Mouse (Mus musculus): ENCODE results near the gene Arrdc4. TPM values are rescaled to one million over a fixed set of nuclear protein-coding genes. Genes with fewer than 3 reads are reported as not detected.
A peak's percentile ranks its signal among the peaks of the same experiment; 100 is the strongest.

Gene Arrdc4
- polyA plus RNA-seq, 1 experiment: not detected

GRCm38 (mm10) chr7:68749919-68750318, 878 bp upstream of the Arrdc4 start:
- no peak overlapping the region for H3K4me3 ChIP-seq (ENCODE audit: insufficient read depth, low read depth, low read length)
- no peak overlapping the region for H3K27ac ChIP-seq (ENCODE audit: insufficient read depth, low read depth, low read length)
- H3K4me1 ChIP-seq (ENCODE audit: control insufficient read depth, insufficient read depth, low read length): peaks cover 6% of the 10 kb centered on the region
- TF ChIP-seq CTCF (IDR thresholded peaks at IDR 0.05; ENCODE audit: insufficient read depth, low read depth, low read length): no peak
- WGBS: 53% methylated on average over 8 of the region's 8 CpGs

- 17% methylated on average over 8 of the region's 8 CpGs for WGBS
- peaks cover 6% of the 10 kb centered on the region for H3K4me1 ChIP-seq (ENCODE audit: control insufficient read depth, insufficient read depth, low read length)
- no peak overlapping the region for H3K27ac ChIP-seq (ENCODE audit: insufficient read depth, low read depth, low read length)
- peak overlapping the region; percentile 57 for H3K4me3 ChIP-seq (ENCODE audit: insufficient read depth, low read depth, low read length)
- TF ChIP-seq CTCF (IDR thresholded peaks at IDR 0.05; ENCODE audit: insufficient read depth, low read depth, low read length): no peak
- no peak for TF ChIP-seq POLR2A (IDR thresholded peaks at IDR 0.05; ENCODE audit: insufficient read depth, low read depth, low read length)
Measured at GRCm38 (mm10) chr7:68748361-68748760, 680 bp downstream of the Arrdc4 start.

- Histone ChIP-seq H3K4me1 (ENCODE audit: control insufficient read depth, insufficient read depth, low read length) (peaks cover 6% of the 10 kb centered on the region), H3K27ac (ENCODE audit: insufficient read depth, low read depth, low read length) (no peak overlapping the region), H3K4me3 (ENCODE audit: insufficient read depth, low read depth, low read length) (no peak overlapping the region)
- 40% methylated on average over 9 of the region's 9 CpGs for WGBS
- no peak for TF ChIP-seq CTCF (IDR thresholded peaks at IDR 0.05; ENCODE audit: insufficient read depth, low read depth, low read length)
- no peak for TF ChIP-seq POLR2A (IDR thresholded peaks at IDR 0.05; ENCODE audit: insufficient read depth, low read depth, low read length)
Measured at GRCm38 (mm10) chr7:68744616-68745015, 4.4 kb downstream of the Arrdc4 start.

- Histone ChIP-seq H3K4me3 (ENCODE audit: insufficient read depth, low read depth, low read length) (no peak overlapping the region), H3K4me1 (ENCODE audit: control insufficient read depth, insufficient read depth, low read length) (peaks cover 6% of the 10 kb centered on the region), H3K27ac (ENCODE audit: insufficient read depth, low read depth, low read length) (no peak overlapping the region)
- 54% methylated on average over 2 of the region's 2 CpGs for WGBS
- no peak for TF ChIP-seq POLR2A (IDR thresholded peaks at IDR 0.05; ENCODE audit: insufficient read depth, low read depth, low read length)
- TF ChIP-seq CTCF (IDR thresholded peaks at IDR 0.05; ENCODE audit: insufficient read depth, low read depth, low read length): no peak
Measured at GRCm38 (mm10) chr7:68744206-68744605, 4.8 kb downstream of the Arrdc4 start.

GRCm38 (mm10) chr7:68740763-68741162, 8.3 kb downstream of the Arrdc4 start:
- TF ChIP-seq POLR2A (IDR thresholded peaks at IDR 0.05; ENCODE audit: insufficient read depth, low read depth, low read length) (no peak), CTCF (IDR thresholded peaks at IDR 0.05; ENCODE audit: insufficient read depth, low read depth, low read length) (no peak)
- 98% methylated on average over 6 of the region's 6 CpGs for WGBS
- no peak overlapping the region for H3K4me3 ChIP-seq (ENCODE audit: insufficient read depth, low read depth, low read length)

GRCm38 (mm10) chr7:68738676-68739399, 10.2 kb downstream of the Arrdc4 start:
- H3K4me1 ChIP-seq (ENCODE audit: control insufficient read depth, insufficient read depth, low read length): no peaks in the 10 kb centered on the region
- no peak overlapping the region for H3K27ac ChIP-seq (ENCODE audit: insufficient read depth, low read depth, low read length)
- 96% methylated on average over 11 of the region's 11 CpGs for WGBS
- H3K4me3 ChIP-seq (ENCODE audit: insufficient read depth, low read depth, low read length): no peak overlapping the region
- TF ChIP-seq POLR2A (IDR thresholded peaks at IDR 0.05; ENCODE audit: insufficient read depth, low read depth, low read length) (no peak), CTCF (IDR thresholded peaks at IDR 0.05; ENCODE audit: insufficient read depth, low read depth, low read length) (no peak)

More at GRCm38 (mm10) chr7:68740763-68741162, 8.3 kb downstream of the Arrdc4 start:
- no peak overlapping the region for H3K27ac ChIP-seq (ENCODE audit: insufficient read depth, low read depth, low read length)
- H3K4me1 ChIP-seq (ENCODE audit: control insufficient read depth, insufficient read depth, low read length): no peaks in the 10 kb centered on the region

- no peak overlapping the region for H3K27ac ChIP-seq (ENCODE audit: insufficient read depth, low read depth, low read length)
- no peak overlapping the region for H3K4me3 ChIP-seq (ENCODE audit: insufficient read depth, low read depth, low read length)
- H3K4me1 ChIP-seq (ENCODE audit: control insufficient read depth, insufficient read depth, low read length): no peaks in the 10 kb centered on the region
- WGBS: 97% methylated on average over 5 of the region's 5 CpGs
- TF ChIP-seq CTCF (IDR thresholded peaks at IDR 0.05; ENCODE audit: insufficient read depth, low read depth, low read length) (no peak), POLR2A (IDR thresholded peaks at IDR 0.05; ENCODE audit: insufficient read depth, low read depth, low read length) (no peak)
Measured at GRCm38 (mm10) chr7:68726380-68726779, 22.7 kb downstream of the Arrdc4 start.

GRCm38 (mm10) chr7:68724711-68725110, 24.3 kb downstream of the Arrdc4 start:
- Histone ChIP-seq H3K27ac (ENCODE audit: insufficient read depth, low read depth, low read length) (no peak overlapping the region), H3K4me3 (ENCODE audit: insufficient read depth, low read depth, low read length) (no peak overlapping the region), H3K4me1 (ENCODE audit: control insufficient read depth, insufficient read depth, low read length) (no peaks in the 10 kb centered on the region)
- 87% methylated on average over 7 of the region's 7 CpGs for WGBS
- TF ChIP-seq CTCF (IDR thresholded peaks at IDR 0.05; ENCODE audit: insufficient read depth, low read depth, low read length) (no peak), POLR2A (IDR thresholded peaks at IDR 0.05; ENCODE audit: insufficient read depth, low read depth, low read length) (no peak)

- 0 out of 2 replicates have a peak, but pooled peaks cover 3% of the 10 kb centered on the region for H3K4me1 ChIP-seq (ENCODE audit: control insufficient read depth, insufficient read depth, low read length)
- no peak for TF ChIP-seq POLR2A (IDR thresholded peaks at IDR 0.05; ENCODE audit: insufficient read depth, low read depth, low read length)
- TF ChIP-seq CTCF (IDR thresholded peaks at IDR 0.05; ENCODE audit: insufficient read depth, low read depth, low read length): no peak
- H3K4me3 ChIP-seq (ENCODE audit: insufficient read depth, low read depth, low read length): no peak overlapping the region
- H3K27ac ChIP-seq (ENCODE audit: insufficient read depth, low read depth, low read length): no peak overlapping the region
- 94% methylated on average over 4 of the region's 4 CpGs for WGBS
Measured at GRCm38 (mm10) chr7:68721520-68721919, 27.5 kb downstream of the Arrdc4 start.

Data from olfactory bulb, adult 2 months (tissue).